Mouse (Mus musculus): ENCODE measurements around the gene Tnf. TPM values are rescaled to one million over a fixed set of nuclear protein-coding genes. Genes with fewer than 3 reads are reported as not detected.

Gene Tnf
- polyA plus RNA-seq, 1 experiment from 2014 or later, result 0.15 TPM

- no peaks in the 10 kb centered on the region for H3K27me3 ChIP-seq (ENCODE audit: insufficient read depth, low read length)
- peaks cover 15% of the 10 kb centered on the region for H3K36me3 ChIP-seq (ENCODE audit: insufficient read depth, low read length)
- no peak within 1 kb of the TSS for H3K4me2 ChIP-seq (replicated peaks; ENCODE audit: low read depth, low read length)
- H3K9me3 ChIP-seq (ENCODE audit: low read length), result no peaks in the 10 kb centered on the region
- H3K4me1 ChIP-seq (ENCODE audit: insufficient read depth, low read length), result peaks cover 9% of the 10 kb centered on the region
- no peak; the same call in 1 of the 2 replicates for ATAC-seq (ENCODE audit: low FRiP score, low TSS enrichment)
- peak within 1 kb of the TSS; percentile 17; the same call in 1 of the 2 replicates for H3K9ac ChIP-seq (replicated peaks; ENCODE audit: low read length)
- peak within 1 kb of the TSS; percentile 56 for H3K27ac ChIP-seq (ENCODE audit: low read length)
- 68% methylated on average over 28 of the region's 28 CpGs for WGBS
- H3K4me3 ChIP-seq (ENCODE audit: low read length), result no peak within 1 kb of the TSS
Measured at GRCm38 (mm10) chr17:35220156-35220952, 18.5 kb upstream of the Tnf start, which contains the start of gene Gm16181. TSS of gene Gm16181 (plus strand) at chr17:35220834.

GRCm38 (mm10) chr17:35219601-35220041 lies 17.8 kb upstream of the Tnf start:
- Histone ChIP-seq H3K27ac (ENCODE audit: low read length) (peak overlapping the region; percentile 22; the same call in 1 of the 2 replicates), H3K4me3 (ENCODE audit: low read length) (no peak overlapping the region)

GRCm38 (mm10) chr17:35218516-35219193 lies 16.8 kb upstream of the Tnf start:
- 66% methylated on average over 18 of the region's 18 CpGs for whole genome bisulfite sequencing
- peak; percentile 43; the same call in 1 of the 2 replicates for ATAC-seq (ENCODE audit: low FRiP score, low TSS enrichment)
- H3K36me3 ChIP-seq (ENCODE audit: insufficient read depth, low read length), result peaks cover 12% of the 10 kb centered on the region; the same call in 1 of the 2 replicates
- no peak overlapping the region for H3K9ac ChIP-seq (replicated peaks; ENCODE audit: low read length)
- no peak overlapping the region for H3K4me3 ChIP-seq (ENCODE audit: low read length)
- no peak overlapping the region for H3K4me2 ChIP-seq (replicated peaks; ENCODE audit: low read depth, low read length)
- H3K9me3 ChIP-seq (ENCODE audit: low read length), result no peaks in the 10 kb centered on the region
- H3K27me3 ChIP-seq (ENCODE audit: insufficient read depth, low read length), result no peaks in the 10 kb centered on the region
- H3K4me1 ChIP-seq (ENCODE audit: insufficient read depth, low read length), result peaks cover 13% of the 10 kb centered on the region
- H3K27ac ChIP-seq (ENCODE audit: low read length), result peak overlapping the region; percentile 81

More at GRCm38 (mm10) chr17:35219601-35220041, 17.8 kb upstream of the Tnf start:
- no peak for ATAC-seq (ENCODE audit: low FRiP score, low TSS enrichment)
- H3K4me2 ChIP-seq (replicated peaks; ENCODE audit: low read depth, low read length), result no peak overlapping the region
- H3K36me3 ChIP-seq (ENCODE audit: insufficient read depth, low read length), result peaks cover 12% of the 10 kb centered on the region; the same call in 1 of the 2 replicates
- no peak overlapping the region for H3K9ac ChIP-seq (replicated peaks; ENCODE audit: low read length)
- 68% methylated on average over 6 of the region's 6 CpGs for WGBS
- H3K27me3 ChIP-seq (ENCODE audit: insufficient read depth, low read length), result no peaks in the 10 kb centered on the region
- no peaks in the 10 kb centered on the region for H3K9me3 ChIP-seq (ENCODE audit: low read length)
- H3K4me1 ChIP-seq (ENCODE audit: insufficient read depth, low read length), result peaks cover 10% of the 10 kb centered on the region

- Histone ChIP-seq H3K27me3 (ENCODE audit: insufficient read depth, low read length) (no peaks in the 10 kb centered on the region), H3K27ac (ENCODE audit: low read length) (no peak overlapping the region), H3K9ac (replicated peaks; ENCODE audit: low read length) (no peak overlapping the region), H3K36me3 (ENCODE audit: insufficient read depth, low read length) (no peaks in the 10 kb centered on the region), H3K4me3 (ENCODE audit: low read length) (no peak overlapping the region), H3K4me2 (replicated peaks; ENCODE audit: low read depth, low read length) (no peak overlapping the region), H3K9me3 (ENCODE audit: low read length) (no peaks in the 10 kb centered on the region), H3K4me1 (ENCODE audit: insufficient read depth, low read length) (peaks cover 4% of the 10 kb centered on the region; the same call in 1 of the 2 replicates)
- no peak for ATAC-seq (ENCODE audit: low FRiP score, low TSS enrichment)
- 92% methylated on average over 5 of the region's 5 CpGs for WGBS
Measured at GRCm38 (mm10) chr17:35213071-35213470, 11.3 kb upstream of the Tnf start.

GRCm38 (mm10) chr17:35210593-35210992 lies 8.8 kb upstream of the Tnf start:
- no peaks in the 10 kb centered on the region for H3K9me3 ChIP-seq (ENCODE audit: low read length)
- WGBS, result 49% methylated on average over 3 of the region's 3 CpGs
- H3K27ac ChIP-seq (ENCODE audit: low read length), result no peak overlapping the region
- no peak overlapping the region for H3K4me2 ChIP-seq (replicated peaks; ENCODE audit: low read depth, low read length)
- no peaks in the 10 kb centered on the region for H3K27me3 ChIP-seq (ENCODE audit: insufficient read depth, low read length)
- peaks cover 4% of the 10 kb centered on the region; the same call in 1 of the 2 replicates for H3K4me1 ChIP-seq (ENCODE audit: insufficient read depth, low read length)
- no peaks in the 10 kb centered on the region for H3K36me3 ChIP-seq (ENCODE audit: insufficient read depth, low read length)
- no peak overlapping the region for H3K9ac ChIP-seq (replicated peaks; ENCODE audit: low read length)
- no peak overlapping the region for H3K4me3 ChIP-seq (ENCODE audit: low read length)
- no peak for ATAC-seq (ENCODE audit: low FRiP score, low TSS enrichment)

GRCm38 (mm10) chr17:35209785-35210535 lies 8.2 kb upstream of the Tnf start:
- no peak overlapping the region for H3K9ac ChIP-seq (replicated peaks; ENCODE audit: low read length)
- H3K27me3 ChIP-seq (ENCODE audit: insufficient read depth, low read length), result no peaks in the 10 kb centered on the region
- H3K4me3 ChIP-seq (ENCODE audit: low read length), result no peak overlapping the region
- WGBS, result 76% methylated on average over 12 of the region's 12 CpGs
- H3K9me3 ChIP-seq (ENCODE audit: low read length), result no peaks in the 10 kb centered on the region
- no peak overlapping the region for H3K27ac ChIP-seq (ENCODE audit: low read length)
- peaks cover 9% of the 10 kb centered on the region; the same call in 1 of the 2 replicates for H3K4me1 ChIP-seq (ENCODE audit: insufficient read depth, low read length)
- no peaks in the 10 kb centered on the region for H3K36me3 ChIP-seq (ENCODE audit: insufficient read depth, low read length)
- no peak for ATAC-seq (ENCODE audit: low FRiP score, low TSS enrichment)
- H3K4me2 ChIP-seq (replicated peaks; ENCODE audit: low read depth, low read length), result no peak overlapping the region

GRCm38 (mm10) chr17:35205380-35205769 lies 3.6 kb upstream of the Tnf start:
- Histone ChIP-seq H3K9me3 (ENCODE audit: low read length) (no peaks in the 10 kb centered on the region), H3K4me1 (ENCODE audit: insufficient read depth, low read length) (0 out of 2 replicates have a peak, but pooled peaks cover 9% of the 10 kb centered on the region), H3K27me3 (ENCODE audit: insufficient read depth, low read length) (peaks cover 19% of the 10 kb centered on the region), H3K4me2 (replicated peaks; ENCODE audit: low read depth, low read length) (no peak overlapping the region), H3K36me3 (ENCODE audit: insufficient read depth, low read length) (no peaks in the 10 kb centered on the region), H3K27ac (ENCODE audit: low read length) (no peak overlapping the region), H3K9ac (replicated peaks; ENCODE audit: low read length) (no peak overlapping the region), H3K4me3 (ENCODE audit: low read length) (no peak overlapping the region)
- WGBS, result 43% methylated on average over 10 of the region's 10 CpGs
- ATAC-seq (ENCODE audit: low FRiP score, low TSS enrichment), result no peak

GRCm38 (mm10) chr17:35204494-35205379 lies 2.9 kb upstream of the Tnf start, which contains the start of gene Lta:
TSS of gene Lta (minus strand) at chr17:35205351.
- H3K27me3 ChIP-seq (ENCODE audit: insufficient read depth, low read length), result peaks cover 25% of the 10 kb centered on the region
- WGBS, result 46% methylated on average over 20 of the region's 20 CpGs
- 0 out of 2 replicates have a peak, but pooled peaks cover 9% of the 10 kb centered on the region for H3K4me1 ChIP-seq (ENCODE audit: insufficient read depth, low read length)
- no peak for ATAC-seq (ENCODE audit: low FRiP score, low TSS enrichment)
- H3K4me2 ChIP-seq (replicated peaks; ENCODE audit: low read depth, low read length), result no peak within 1 kb of the TSS
- no peaks in the 10 kb centered on the region for H3K9me3 ChIP-seq (ENCODE audit: low read length)
- no peak within 1 kb of the TSS for H3K4me3 ChIP-seq (ENCODE audit: low read length)
- no peak within 1 kb of the TSS for H3K27ac ChIP-seq (ENCODE audit: low read length)
- H3K9ac ChIP-seq (replicated peaks; ENCODE audit: low read length), result no peak within 1 kb of the TSS
- no peaks in the 10 kb centered on the region for H3K36me3 ChIP-seq (ENCODE audit: insufficient read depth, low read length)
